Mouse (Mus musculus) embryonic fibroblast, embryonic 13.5 days (primary cell): ENCODE measurements around the gene Phgr1.

Source experiments
- CTCF ChIP-seq: IDR thresholded peaks from 2 replicates; pipeline ENCODE4 v1.5.1; 2011; ENCODE audit warnings: mild to moderate bottlenecking, control low read depth, low read length, moderate library complexity, borderline replicate concordance; ENCODE audit not compliant: insufficient read depth
- POLR2A ChIP-seq: IDR thresholded peaks from 2 replicates; pipeline ENCODE4 v1.6.1; 2011; ENCODE audit warnings: low read depth, mild to moderate bottlenecking, control low read depth, low read length, moderate library complexity

DNA sequence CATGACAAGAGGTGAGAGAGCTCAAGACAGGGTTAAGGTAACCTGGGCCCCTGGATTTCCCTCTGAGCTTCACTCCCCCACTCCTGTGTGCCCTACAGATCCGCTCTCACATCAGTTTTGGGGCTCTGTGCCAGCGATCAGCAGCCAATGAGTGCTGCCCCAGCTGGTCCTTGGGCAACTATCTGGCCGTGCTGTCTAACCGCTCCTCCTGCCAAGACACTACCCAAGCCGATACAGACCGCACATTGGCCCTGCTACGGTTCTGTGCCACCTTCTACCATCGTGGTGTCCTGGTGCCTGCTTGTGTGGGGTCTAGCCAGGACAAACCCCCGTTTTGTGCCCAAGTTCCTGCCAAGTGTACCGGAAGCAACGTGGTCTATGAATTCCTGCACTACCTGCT, 16.9 kb downstream of the Phgr1 start:
- TF ChIP-seq POLR2A (no peak), CTCF (no peak)
